Mouse (Mus musculus) heart, postnatal 0 days (tissue): ENCODE measurements at regions not wholly inside any gene's neighbourhood (a gene's known extent, or its start where the extent isn't known, plus 50 kb on each side); places are given as distances from the start of the nearest gene placed in this dataset.

Experiments used
- ATAC-seq: fragments of 200-750 bp; cut with Nextera tagmentation; 2 replicates; pipeline ENCODE4 v1.8.0; 2017; ENCODE audit warnings: low read depth, moderate number of reproducible peaks, moderate library complexity; ENCODE audit not compliant: insufficient read depth
- DNase-seq: peaks from one replicate; pipeline ENCODE4 v3.0.0-alpha.2; 2016; ENCODE audit warnings: low spot score
- H3K27ac ChIP-seq: fragments of 300-500 bp; sonication (generic); 2 replicates; pipeline ENCODE4 v1.5.1; 2014; ENCODE audit warnings: low read depth, mild to moderate bottlenecking
- H3K27me3 ChIP-seq: fragments of 300-500 bp; sonication (generic); 2 replicates; pipeline ENCODE4 v1.6.1; 2014; ENCODE audit warnings: low read length, mixed read lengths; ENCODE audit not compliant: control insufficient read depth, insufficient read depth
- H3K36me3 ChIP-seq: fragments of 300-500 bp; sonication (generic); replicated peaks from 2 replicates; pipeline ENCODE4 v1.6.1; 2014; ENCODE audit warnings: low read length, mixed read lengths; ENCODE audit not compliant: control insufficient read depth, insufficient read depth
- H3K4me1 ChIP-seq: fragments of 300-500 bp; sonication (generic); 2 replicates; pipeline ENCODE4 v1.6.1; 2014; ENCODE audit warnings: antibody characterized with exemption; ENCODE audit not compliant: control insufficient read depth, insufficient read depth
- H3K4me2 ChIP-seq: fragments of 300-500 bp; sonication (generic); 2 replicates; pipeline ENCODE4 v1.6.1; 2014; ENCODE audit warnings: low read depth, mild to moderate bottlenecking, low read length, moderate library complexity
- H3K4me3 ChIP-seq: fragments of 300-500 bp; sonication (generic); 2 replicates; pipeline ENCODE4 v1.5.1; 2014; ENCODE audit warnings: low read depth, low read length
- H3K9ac ChIP-seq: fragments of 300-500 bp; sonication (generic); replicated peaks from 2 replicates; pipeline ENCODE4 v1.6.1; 2014; ENCODE audit warnings: low read depth, low read length, mixed read lengths
- H3K9me3 ChIP-seq: fragments of 300-500 bp; sonication (generic); replicated peaks from 2 replicates; pipeline ENCODE4 v1.6.1; 2016; ENCODE audit warnings: low read length; ENCODE audit not compliant: control insufficient read depth
- CTCF ChIP-seq: IDR thresholded peaks from 2 replicates; pipeline ENCODE4 v1.5.1; 2016; ENCODE audit warnings: antibody characterized with exemption, control low read depth, low read depth
- EP300 ChIP-seq: IDR thresholded peaks from 2 replicates; pipeline ENCODE4 v1.6.1; 2016; ENCODE audit warnings: antibody characterized with exemption, low read depth
- WGBS: fragments of 180-500 bp; shearing (Covaris S2); extraction: QIAGEN DNeasy Blood & Tissue Kit; methylation state at CpG from one replicate; pipeline ENCODE4 v1.1.7; 2014; 5-methylcytosine and 5-hydroxymethylcytosine counted together

GRCm38 (mm10) chr17:7663896-7664880 is 162.9 kb downstream of the Fndc1 start:
- H3K36me3 ChIP-seq, result no peaks in the 10 kb centered on the region
- H3K9me3 ChIP-seq, result no peaks in the 10 kb centered on the region
- H3K4me1 ChIP-seq, result no peaks in the 10 kb centered on the region
- 79% methylated on average over 7 of the region's 7 CpGs for WGBS
- DNase-seq (no peak), ATAC-seq (no peak)
- no peak overlapping the region for H3K4me3 ChIP-seq
- TF ChIP-seq CTCF, result no peak
- TF ChIP-seq EP300, result no peak
- no peak overlapping the region for H3K4me2 ChIP-seq
- H3K27ac ChIP-seq, result peak overlapping the region; percentile 53
- H3K9ac ChIP-seq, result no peak overlapping the region
- no peaks in the 10 kb centered on the region for H3K27me3 ChIP-seq

- 45% methylated on average over 1 of the region's 1 CpGs for WGBS
- Histone ChIP-seq H3K27me3 (no peaks in the 10 kb centered on the region), H3K9me3 (no peaks in the 10 kb centered on the region), H3K9ac (no peak overlapping the region), H3K27ac (no peak overlapping the region), H3K4me1 (no peaks in the 10 kb centered on the region), H3K4me2 (no peak overlapping the region), H3K36me3 (no peaks in the 10 kb centered on the region), H3K4me3 (no peak overlapping the region)
- TF ChIP-seq EP300 (no peak), CTCF (peak; percentile 20; the same call in 1 of the 2 replicates)
- ATAC-seq (no peak), DNase-seq (no peak)
Measured at GRCm38 (mm10) chr17:7656503-7656902, 170.6 kb downstream of the Fndc1 start.

DNA sequence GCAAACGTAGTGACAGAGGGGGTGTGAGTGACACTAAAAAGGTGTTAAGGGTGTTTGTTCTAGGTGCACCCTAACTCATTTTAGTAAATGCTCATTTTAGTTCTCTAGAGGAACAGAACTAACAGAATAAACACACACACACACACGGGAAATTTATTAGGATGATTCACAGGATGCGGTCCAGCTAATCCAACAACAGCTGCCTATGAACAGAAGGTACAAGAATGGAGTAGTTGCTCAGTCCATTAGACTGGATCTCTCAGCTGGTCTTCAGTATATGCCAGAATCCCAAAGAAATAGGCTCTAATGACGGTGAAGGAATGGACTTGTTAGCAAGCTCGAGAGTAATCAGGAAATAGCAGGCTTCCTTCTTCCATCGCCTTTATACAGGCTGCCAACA is 171.1 kb downstream of the Fndc1 start:
- TF ChIP-seq CTCF (no peak), EP300 (no peak)
- H3K9ac ChIP-seq, result no peak overlapping the region
- 75% methylated on average over 6 of the region's 6 CpGs for WGBS
- H3K4me3 ChIP-seq, result no peak overlapping the region
- no peak overlapping the region for H3K4me2 ChIP-seq
- H3K27ac ChIP-seq, result no peak overlapping the region
- DNase-seq, result no peak
- no peak for ATAC-seq
- H3K27me3 ChIP-seq, result no peaks in the 10 kb centered on the region
- no peaks in the 10 kb centered on the region for H3K4me1 ChIP-seq
- no peaks in the 10 kb centered on the region for H3K36me3 ChIP-seq
- no peaks in the 10 kb centered on the region for H3K9me3 ChIP-seq

DNA sequence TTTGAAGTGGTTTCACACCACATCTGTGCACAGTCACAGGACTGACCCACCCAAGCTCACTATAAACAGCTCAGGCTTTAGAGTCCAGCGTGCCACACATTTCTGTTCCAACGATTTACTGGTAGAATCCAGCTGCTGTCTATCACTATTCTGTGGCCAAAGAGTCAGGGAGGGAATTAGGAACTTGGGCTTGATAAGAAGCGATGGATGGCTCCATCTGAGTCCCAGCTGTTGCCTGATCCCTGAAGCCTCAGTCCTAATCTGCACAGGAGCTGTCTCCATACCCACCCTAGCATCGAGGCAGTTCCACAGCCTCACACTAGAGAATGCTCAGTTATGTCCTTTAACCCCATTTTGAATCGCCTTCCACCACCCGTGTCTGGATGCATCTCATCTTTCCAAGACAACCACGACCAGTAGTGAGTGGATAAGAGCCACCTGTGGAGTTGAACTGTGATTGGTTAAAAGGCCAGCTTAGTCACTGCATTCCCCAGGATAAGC is 173.0 kb downstream of the Fndc1 start:
- Histone ChIP-seq H3K27me3 (no peaks in the 10 kb centered on the region), H3K9ac (no peak overlapping the region), H3K27ac (no peak overlapping the region), H3K4me3 (no peak overlapping the region), H3K4me1 (no peaks in the 10 kb centered on the region), H3K9me3 (no peaks in the 10 kb centered on the region), H3K4me2 (no peak overlapping the region), H3K36me3 (no peaks in the 10 kb centered on the region)
- 47% methylated on average over 7 of the region's 7 CpGs for WGBS
- DNase-seq (no peak), ATAC-seq (peak; percentile 57)
- TF ChIP-seq CTCF, result no peak
- TF ChIP-seq EP300, result no peak

DNA sequence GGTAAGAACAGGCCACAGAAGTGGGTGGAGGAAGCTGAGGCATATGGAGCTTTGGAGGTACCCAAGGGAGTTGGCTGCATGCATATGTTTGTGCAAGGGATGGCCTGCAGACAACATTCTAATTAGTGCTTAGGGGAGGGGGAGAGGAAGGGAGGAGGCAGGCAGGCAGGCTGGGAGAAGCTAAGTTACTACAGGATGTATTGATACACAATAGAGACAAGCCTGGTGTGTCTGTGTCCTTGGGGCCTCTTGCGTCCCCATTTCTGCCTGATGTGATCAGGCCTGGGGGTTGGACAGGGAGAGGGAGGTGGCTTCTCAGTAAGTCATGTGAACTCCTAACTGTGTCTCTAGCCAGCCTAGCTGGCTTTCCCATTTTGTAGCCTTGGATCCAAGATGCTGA is 175.1 kb downstream of the Fndc1 start:
- 44% methylated on average over 1 of the region's 1 CpGs for WGBS
- H3K9me3 ChIP-seq, result no peaks in the 10 kb centered on the region
- no peak overlapping the region for H3K9ac ChIP-seq
- no peaks in the 10 kb centered on the region for H3K27me3 ChIP-seq
- H3K4me2 ChIP-seq, result no peak overlapping the region
- DNase-seq (no peak), ATAC-seq (no peak)
- TF ChIP-seq EP300, result no peak
- TF ChIP-seq CTCF, result no peak
- H3K4me1 ChIP-seq, result no peaks in the 10 kb centered on the region
- no peaks in the 10 kb centered on the region for H3K36me3 ChIP-seq
- H3K27ac ChIP-seq, result no peak overlapping the region
- H3K4me3 ChIP-seq, result no peak overlapping the region
